ENCODE assay signal across 4 mouse cellular contexts in genomic region chr4:49624969-49625368, GRCm38 (mm10). TPM values are rescaled to one million over a fixed set of nuclear protein-coding genes. Genes with fewer than 3 reads are reported as not detected.
"Had no signal": no experiment of that assay in that cellular context is flagged by ENCODE, and none has a peak within 500 bp of the region (broad histone marks: within the 10 kb centered on the region; RNA-seq: fewer than 3 reads in every experiment).

No protein-coding gene starts in this region.

RNA-seq across cellular contexts. Expression of gene Ppp3r2, which starts 56.9 kb away (rescaled TPM):
- polyA plus RNA-seq: small intestine, adult 2 months; spleen, adult 2 months; thymus, postnatal 0 days; urinary bladder, adult 2 months had no signal
